Mouse (Mus musculus) gonadal fat pad, adult 2 months (tissue): ENCODE measurements around the gene Bcan. TPM values are rescaled to one million over a fixed set of nuclear protein-coding genes. Genes with fewer than 3 reads are reported as not detected.

Experiments used
- DNase-seq: peaks from one replicate; pipeline ENCODE4 v3.0.0-alpha.2; 2012; ENCODE audit warnings: low read depth
- polyA plus RNA-seq: library from polyadenylated mRNA; depleted of rRNA; stranded (reverse); fragments of >200 nt; gene quantifications from 2 replicates; pipeline ENCODE4 v1.2.3, GENCODE M21; 2012

Bcan gene
- polyA plus RNA-seq, 1 experiment, result 0.08 TPM

- DNase-seq, result no peak
Observed at GRCm38 (mm10) chr3:87972203-87972664, 27.8 kb downstream of the Bcan start.

- DNase-seq, result no peak
Observed at GRCm38 (mm10) chr3:87971489-87972202, 28.4 kb downstream of the Bcan start.

- DNase-seq, result no peak
Observed at GRCm38 (mm10) chr3:87970939-87971488, 29.0 kb downstream of the Bcan start, which contains the start of gene Nes. Gene Nes, plus strand, starts transcription at chr3:87971078.

- no peak for DNase-seq
Observed at GRCm38 (mm10) chr3:87970184-87970938, 29.7 kb downstream of the Bcan start.

- no peak for DNase-seq
Observed at GRCm38 (mm10) chr3:87960586-87961191, 39.3 kb downstream of the Bcan start.

- no peak for DNase-seq
Observed at GRCm38 (mm10) chr3:87960191-87960585, 39.8 kb downstream of the Bcan start.

GRCm38 (mm10) chr3:87959371-87959770 is 40.7 kb downstream of the Bcan start:
- no peak for DNase-seq

GRCm38 (mm10) chr3:87958967-87959366 is 41.1 kb downstream of the Bcan start:
- DNase-seq, result no peak

- peak; percentile 84 for DNase-seq
Observed at GRCm38 (mm10) chr3:87958476-87958875, 41.6 kb downstream of the Bcan start.

- DNase-seq, result no peak
Observed at GRCm38 (mm10) chr3:87958056-87958455, 42.0 kb downstream of the Bcan start.

GRCm38 (mm10) chr3:87952440-87952839 is 47.6 kb downstream of the Bcan start:
- DNase-seq, result no peak

GRCm38 (mm10) chr3:87951946-87952345 is 48.1 kb downstream of the Bcan start:
- no peak for DNase-seq

- no peak for DNase-seq
Observed at GRCm38 (mm10) chr3:87949955-87950515, 50.0 kb downstream of the Bcan start.

- DNase-seq, result no peak
Observed at GRCm38 (mm10) chr3:87949266-87949954, 50.6 kb downstream of the Bcan start.

GRCm38 (mm10) chr3:87948378-87949265 is 51.4 kb downstream of the Bcan start, which contains the start of gene Crabp2:
Gene Crabp2, plus strand, starts transcription at chr3:87948666.
- DNase-seq, result no peak

- DNase-seq, result no peak
Observed at GRCm38 (mm10) chr3:87947811-87948199, 52.2 kb downstream of the Bcan start.

GRCm38 (mm10) chr3:87947056-87947810 is 52.8 kb downstream of the Bcan start:
- DNase-seq, result no peak

- DNase-seq, result no peak
Observed at GRCm38 (mm10) chr3:87946541-87946860, 53.5 kb downstream of the Bcan start.

GRCm38 (mm10) chr3:87945781-87946540 is 54.1 kb downstream of the Bcan start:
- DNase-seq, result no peak
